Mouse (Mus musculus) activated CD4-positive, CD25-positive, alpha-beta regulatory T cell, adult 4 months (primary cell): ENCODE results near the gene Gse1. TPM values are rescaled to one million over a fixed set of nuclear protein-coding genes. Genes with fewer than 3 reads are reported as not detected.

Source experiments
- ATAC-seq: one replicate; pipeline ENCODE4 v1.8.0; 2017
- polyA plus RNA-seq, 2 experiments: library from polyadenylated mRNA; unstranded; fragments of 100-300 nt; shearing (Covaris generic); gene quantifications; one replicate each; pipeline ENCODE4 v1.2.1; 2017

The Gse1 gene
- polyA plus RNA-seq, 2 experiments from 2014 or later, result 2.9 to 4.1 TPM

DNA sequence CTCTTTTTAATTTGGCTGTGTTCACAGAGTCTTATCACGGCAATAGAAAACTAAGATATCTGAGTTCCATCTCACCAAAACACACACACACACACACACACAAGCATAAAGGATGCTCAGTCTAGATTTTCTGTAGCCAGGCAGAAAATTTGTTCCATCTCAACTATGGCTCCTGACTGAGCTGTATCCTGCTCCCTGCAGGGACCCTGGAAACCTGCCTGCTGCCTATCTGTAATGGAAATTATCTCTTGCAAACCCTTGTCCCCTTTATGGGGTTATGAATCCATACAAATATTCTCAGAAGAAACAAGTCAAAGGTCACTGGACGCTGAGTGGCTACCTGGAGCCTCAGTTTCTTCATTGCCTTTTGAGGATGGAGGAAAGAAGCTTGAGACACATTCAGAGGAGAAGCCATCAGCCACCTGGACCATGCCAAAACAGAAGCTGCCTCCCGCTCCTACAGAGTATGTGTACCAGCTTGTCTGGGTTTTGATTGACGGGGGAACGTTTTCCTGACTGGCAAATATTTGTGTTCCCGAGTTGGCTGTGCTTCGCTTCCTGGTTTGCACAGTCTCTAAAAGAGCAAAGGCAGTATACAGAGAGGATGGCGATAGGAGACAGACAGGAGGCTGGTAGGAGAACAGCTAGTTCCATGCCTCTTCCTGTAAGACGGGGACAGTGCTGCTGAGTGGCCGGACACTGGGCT is 363.5 kb downstream of the Gse1 start:
- no peak for ATAC-seq

DNA sequence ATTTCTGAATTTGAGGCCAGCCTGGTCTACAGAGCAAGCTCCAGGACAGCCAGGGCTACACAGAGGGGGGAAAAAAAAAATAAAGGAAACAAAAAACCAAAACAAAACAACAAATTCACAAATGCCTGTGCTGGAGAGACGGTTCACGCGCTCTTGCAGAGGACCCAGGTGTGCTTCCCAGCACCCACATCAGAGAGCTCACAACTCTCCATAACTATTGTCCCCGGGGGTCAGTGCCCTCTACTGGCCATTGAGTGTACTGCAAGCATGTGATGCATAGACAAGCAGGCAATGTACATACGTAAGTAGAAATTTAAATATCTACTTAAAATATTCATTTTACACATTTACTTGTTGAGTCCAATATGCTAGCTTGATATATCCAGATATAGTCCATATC is 366.3 kb downstream of the Gse1 start:
- ATAC-seq, result no peak

DNA sequence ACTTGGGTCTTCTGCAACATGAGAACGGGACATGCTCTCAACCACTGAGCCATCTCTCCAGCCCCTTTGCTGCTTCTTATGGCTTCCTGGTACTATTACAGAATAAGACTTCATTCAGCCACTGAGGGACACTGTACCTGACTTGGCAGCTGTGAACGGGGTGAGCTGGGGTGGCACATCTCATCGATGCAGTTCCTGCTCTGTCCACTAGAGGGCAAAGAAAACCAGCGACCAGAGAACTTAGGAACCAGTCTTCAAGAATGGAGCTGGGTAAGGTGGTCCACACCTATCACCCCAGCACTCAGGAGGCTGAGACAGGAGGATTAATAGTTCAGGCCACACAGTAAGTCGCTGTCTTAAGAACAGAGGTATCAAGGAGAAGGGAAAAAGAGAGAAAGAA is 367.7 kb downstream of the Gse1 start:
- peak; percentile 61 for ATAC-seq

DNA sequence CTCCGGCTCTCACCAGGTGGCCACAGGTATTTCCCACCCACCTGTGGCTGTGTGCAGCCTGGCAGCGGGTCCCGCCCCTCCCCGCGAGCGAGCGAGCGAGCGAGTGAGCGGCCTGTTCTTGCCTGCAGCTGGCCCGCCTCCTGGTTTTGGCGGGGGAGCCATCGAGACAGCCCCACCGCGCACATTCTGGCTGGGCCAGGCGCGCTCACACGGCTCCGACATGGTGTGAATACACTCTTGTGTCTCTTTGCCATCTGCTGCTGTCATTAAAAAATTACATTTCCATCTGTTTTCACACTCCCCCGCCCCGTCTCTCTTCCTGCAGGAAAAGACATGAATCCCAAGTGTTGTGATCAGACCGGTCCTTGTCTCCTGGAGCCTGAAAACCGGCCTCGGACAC is 370.3 kb downstream of the Gse1 start:
- no peak for ATAC-seq

DNA sequence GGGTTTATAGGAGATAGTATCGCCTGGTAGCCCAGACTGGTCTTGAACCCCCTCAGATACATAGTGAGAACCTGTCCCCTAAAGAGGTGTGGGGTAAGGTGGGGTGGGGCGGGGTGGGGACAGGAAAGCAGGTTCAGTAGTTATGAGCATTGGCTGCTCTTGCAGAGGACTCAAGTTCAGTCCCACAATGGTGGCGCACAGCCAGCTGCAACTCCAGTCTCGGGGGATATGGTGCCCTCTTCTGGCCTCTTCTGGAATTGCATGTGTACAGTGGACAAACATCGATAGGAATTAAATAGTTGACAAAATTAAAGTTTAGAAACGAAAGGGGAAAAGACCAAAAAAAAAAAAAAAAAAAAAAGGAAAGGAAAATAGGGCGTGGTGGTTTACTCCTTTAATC is 371.2 kb downstream of the Gse1 start:
- no peak for ATAC-seq

DNA sequence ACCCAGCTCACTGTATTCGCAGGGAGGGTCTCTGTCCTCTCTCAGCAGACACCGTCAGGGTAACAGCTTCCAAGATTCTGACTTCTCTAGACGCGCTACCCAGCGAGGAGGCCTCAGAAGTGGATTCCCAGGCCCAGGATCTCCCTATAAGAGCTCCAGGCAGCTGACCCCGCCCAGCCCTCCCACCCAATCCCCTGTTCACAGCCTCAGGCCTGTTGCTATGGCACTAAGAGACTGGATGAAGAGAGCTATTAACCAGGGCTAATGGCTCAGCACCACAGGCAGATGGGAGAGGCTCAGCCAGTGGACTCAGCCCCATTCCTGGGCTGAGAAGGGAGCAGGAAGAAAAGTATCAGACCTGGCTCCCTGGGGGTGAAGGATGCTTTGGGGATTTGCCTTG is 374.4 kb downstream of the Gse1 start:
- ATAC-seq, result no peak

DNA sequence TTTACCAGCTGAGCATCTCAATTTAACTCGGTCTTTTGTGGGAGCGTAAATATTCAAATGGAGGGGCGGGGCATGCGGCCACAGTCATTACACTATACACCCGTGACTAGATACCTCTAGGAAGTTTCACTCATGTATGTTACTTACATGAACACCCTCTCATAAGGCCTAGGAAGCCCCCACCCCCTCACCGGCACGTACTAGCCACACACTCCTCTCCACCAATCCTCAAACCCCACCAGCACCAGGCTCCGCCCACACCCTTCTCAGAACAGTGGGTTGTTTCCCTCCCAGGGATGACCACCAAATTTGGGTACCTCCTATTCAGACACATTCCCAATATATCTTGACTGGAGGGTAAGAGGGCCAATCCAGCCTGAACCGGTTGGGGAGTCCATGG is 379.2 kb downstream of the Gse1 start:
- ATAC-seq, result no peak

DNA sequence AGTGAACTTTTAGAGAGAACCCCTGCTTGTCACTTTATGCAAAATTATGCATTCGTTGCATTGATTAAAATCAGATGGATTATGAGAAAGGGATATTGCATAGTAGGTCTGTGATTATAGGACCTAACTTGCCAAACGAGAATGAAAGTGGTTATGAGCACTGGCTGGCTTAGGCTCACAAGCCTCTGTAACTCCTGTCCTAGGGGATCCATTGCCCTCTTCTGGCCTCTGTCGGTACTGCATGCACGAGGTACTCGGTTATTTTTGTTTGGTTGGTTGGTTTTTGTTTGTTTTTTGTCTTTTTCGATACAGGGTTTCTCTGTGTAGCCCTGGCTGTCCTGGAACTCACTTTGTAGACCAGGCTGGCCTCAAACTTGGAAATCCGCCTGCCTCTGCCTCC is 379.6 kb downstream of the Gse1 start:
- peak; percentile 77 for ATAC-seq

DNA sequence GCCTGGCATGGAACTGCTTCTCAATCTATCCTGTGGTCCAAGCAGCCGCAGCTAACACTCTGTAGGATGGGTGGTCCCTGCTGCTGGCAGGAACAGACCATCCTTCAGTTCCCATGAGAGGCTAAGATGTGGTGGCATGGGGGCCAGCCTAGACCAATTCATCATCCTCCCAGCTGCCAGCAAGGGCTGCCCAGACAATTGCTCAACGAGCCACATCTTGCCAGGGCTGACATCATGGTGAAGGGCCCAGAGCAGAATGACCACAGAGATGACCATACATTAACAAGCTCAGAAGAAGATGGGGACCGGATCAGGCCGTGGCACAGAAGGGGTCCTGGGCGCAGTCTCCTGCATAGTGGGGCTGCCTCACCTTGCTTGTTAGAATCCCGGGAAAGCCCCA is 382.6 kb downstream of the Gse1 start:
- no peak for ATAC-seq

DNA sequence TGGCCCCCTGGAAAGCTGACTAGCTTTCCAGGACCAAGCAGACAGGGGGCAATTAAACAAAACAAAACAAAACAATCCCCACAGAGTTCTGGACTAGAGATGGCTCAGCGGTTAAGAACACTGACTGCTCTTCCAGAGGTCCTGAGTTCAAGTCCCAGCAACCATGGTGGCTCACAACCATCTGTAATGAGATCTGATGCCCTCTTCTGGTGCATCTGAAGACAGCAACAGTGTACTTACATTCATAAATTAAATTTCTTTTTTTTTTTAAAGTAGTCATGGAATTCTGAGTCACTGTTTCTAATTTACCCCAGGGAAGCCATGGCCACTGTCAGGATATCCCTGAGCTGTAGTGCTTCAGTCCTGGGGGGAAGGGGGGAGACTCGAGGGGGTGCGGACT is 386.2 kb downstream of the Gse1 start:
- no peak for ATAC-seq

DNA sequence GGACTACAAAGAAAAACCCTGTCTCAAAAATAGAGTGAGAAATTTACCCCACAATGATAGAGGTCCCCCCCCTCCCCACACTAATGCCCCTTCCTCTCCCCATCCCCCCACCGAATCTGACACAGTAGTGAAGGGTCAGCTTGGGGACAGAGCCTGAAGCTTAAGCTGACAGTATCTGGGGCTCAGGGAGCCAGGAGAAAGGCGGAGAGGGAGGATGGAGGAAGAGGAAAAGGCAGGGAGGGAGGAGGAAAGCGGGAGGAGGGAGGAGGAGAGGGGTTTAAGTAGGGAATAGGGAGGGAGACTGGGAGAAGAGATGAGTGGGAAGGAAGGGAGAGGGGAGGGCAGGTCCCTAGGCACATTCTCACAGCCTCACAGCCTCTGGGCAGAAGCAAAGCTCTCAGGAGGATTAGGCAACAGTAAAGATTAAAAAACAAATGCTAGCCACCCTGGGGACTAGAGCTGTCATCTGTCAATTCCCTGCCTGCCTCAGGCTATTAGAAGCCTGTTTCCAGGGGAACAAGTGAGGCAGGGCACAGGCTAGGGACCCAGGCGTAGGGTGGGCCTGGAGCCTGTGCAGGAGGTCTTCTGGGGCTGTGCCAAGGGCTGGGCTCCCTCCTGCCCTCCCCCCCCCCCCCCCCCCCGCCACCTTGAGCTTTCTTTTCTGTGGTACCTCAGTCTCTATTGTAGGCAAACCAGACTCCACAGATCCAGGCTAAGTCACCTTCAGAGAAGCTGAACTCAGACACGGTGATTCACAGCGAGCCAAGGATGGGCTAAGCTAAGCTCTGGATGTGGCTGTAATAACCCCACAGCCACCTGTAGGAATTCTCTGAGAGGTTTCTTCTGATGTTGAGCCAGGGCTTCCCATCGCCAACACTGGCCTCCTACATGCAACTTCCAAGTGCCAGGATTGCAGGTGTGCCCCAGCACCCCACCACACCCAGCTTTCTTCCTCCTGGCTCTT is 388.7 kb downstream of the Gse1 start:
- no peak for ATAC-seq

DNA sequence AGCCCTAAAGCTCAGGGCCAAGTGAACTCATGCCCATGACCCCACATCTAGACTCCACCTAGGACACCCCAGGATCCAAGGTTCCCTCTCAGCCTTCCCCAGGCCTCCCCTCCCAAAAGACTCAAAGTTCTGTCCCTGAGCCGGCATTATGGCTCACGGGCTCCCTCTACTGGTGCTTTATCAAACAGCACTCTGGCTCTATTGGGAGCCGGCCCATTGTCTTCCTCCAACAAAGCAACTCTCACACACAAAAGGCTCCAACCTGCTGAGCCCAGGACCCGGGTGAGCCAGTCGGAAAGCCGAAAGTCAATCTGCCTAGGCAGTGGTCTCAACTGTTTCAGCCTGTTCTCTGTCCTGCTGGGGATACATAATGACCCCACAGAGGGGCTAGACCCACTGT is 389.9 kb downstream of the Gse1 start:
- ATAC-seq, result peak; percentile 52

DNA sequence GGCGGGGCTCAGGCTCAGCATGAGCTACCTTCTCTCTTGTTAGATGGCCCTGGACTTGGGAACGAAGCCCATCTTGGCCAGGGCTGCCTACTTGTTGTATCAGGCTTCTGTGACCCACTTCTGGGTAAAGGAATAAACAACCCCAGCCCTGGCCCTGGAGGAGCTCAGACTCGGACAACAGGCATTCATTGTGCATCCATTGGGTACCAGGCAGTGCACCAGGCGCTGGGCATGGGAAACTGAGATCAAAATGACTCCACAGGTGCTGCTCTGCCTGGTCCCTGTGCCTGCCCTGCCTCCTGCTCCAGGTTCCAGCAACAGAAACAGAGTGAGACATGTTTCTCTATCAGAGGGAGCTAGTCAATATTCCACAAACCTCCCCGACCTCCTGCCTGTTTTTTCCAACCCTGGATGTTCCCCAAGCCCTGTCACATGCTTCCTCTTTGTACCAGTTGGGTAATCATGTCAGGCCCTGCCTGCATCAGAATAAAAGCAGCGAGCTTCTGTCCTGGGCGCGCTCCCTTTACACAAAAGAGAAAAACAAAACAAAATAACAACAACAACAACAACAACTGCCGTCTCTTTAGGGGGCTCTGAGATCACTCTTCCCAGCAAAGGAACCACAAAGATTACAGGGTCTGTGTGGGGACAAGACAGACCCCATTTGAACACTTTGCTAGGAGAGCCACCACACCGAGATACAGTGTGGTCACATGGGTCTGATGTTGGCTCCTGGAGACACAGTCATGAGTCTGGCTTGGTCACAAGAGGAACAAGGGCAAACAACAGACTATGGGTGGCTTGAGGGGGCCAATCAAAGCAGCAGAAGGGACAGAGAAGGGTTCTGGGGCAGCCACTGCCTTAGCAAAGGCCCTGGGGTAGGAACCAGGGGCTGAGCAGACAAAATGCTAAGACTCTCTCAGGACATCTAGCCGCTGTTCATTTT is 391.3 kb downstream of the Gse1 start:
- no peak for ATAC-seq

DNA sequence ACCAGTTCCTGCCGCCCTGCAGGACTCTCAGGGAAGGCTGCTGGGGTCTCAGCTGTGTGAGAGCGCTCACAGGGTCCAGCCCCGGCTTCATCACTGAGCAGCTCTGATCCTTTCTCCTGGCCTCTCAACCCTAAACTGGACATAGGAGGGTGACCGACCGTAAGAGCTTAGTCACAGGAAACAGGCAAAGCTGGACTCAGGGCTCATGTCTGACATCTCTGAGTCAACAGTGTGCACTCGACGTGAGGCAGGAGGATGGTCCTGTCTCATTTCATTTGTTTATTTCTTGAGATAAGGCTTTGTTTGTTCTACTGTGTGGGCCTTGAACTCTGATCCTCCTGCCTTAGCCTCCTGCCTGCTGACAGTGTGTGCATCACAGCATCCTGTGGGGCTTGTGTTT is 392.2 kb downstream of the Gse1 start:
- ATAC-seq, result no peak

DNA sequence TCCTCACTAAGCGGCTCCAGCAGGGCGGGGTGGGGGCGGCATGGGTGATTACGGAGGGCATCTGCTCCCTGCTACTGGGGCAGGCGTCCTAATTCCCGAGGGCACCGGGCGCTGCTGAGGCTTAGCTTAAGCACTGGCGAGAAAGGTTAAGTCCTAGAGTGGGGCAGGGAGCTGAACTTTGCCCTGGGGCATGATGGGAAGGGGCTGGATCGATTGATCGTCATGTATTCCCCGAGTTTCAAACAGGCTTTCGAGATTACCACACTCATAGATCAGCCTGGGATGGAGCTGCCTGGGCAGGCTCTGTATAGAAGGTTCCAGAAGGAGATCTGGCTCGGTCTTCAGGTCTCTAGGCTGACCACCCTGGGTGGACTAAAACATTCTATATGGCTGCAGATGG is 393.9 kb downstream of the Gse1 start:
- ATAC-seq, result no peak

DNA sequence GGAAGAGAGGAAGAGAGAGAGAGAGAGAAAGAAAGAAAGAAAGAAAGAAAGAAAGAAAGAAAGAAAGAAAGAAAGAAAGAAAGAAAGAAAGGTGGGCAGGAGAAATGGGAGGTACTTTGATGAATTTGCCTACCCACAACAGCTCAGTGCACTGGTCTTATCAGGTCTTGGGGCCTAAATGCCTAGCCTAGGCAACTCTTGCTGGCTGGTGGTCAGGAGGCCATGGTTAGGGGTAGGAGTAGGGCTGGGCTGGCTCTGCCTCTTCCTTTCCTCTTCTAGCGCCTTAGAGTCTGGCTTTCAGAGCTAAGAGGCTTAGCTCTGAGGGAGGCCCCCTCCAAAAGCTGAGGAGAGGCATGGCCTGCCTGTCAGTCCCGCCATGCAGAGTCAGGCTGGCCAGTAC is 395.4 kb downstream of the Gse1 start:
- no peak for ATAC-seq

DNA sequence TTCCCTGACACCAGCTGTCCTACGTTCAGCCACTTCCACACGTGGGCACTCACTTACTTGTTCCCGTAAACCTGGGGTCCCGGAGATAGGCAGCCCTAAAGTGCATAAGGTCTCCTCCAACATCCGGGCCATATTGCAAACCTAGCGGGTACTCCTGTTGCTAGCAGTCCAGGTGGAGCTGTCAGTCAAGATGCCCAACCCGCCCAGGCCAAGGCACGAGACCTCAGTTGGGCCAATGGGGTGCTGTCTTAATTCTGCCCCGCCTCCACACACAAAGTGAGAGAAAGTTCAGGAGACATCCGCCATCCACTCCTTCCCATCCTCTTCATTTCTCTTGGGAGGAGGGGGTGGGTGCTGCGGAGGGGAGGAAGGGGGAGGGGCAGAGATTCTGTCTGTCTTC is 398.2 kb downstream of the Gse1 start:
- no peak for ATAC-seq

DNA sequence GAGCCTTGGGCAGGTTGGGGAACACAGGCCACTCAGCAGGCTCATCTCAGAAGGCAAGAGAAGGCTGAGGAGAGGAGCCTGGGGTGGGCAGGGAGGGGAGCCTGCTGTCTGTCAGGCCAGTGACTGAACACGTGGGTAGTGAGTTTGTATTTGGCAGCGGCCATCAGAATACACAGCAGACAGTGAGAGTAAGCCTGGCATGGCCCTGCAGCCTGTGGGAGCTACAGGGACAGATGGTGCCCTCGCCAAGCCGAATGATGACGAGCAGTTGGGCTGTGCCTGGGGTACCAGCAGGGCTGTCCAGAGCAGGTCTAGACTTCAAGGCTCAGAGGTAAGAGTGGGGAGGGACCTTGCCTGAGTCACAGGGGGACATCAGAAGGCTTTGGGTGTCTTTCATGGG is 399.0 kb downstream of the Gse1 start:
- ATAC-seq, result no peak

DNA sequence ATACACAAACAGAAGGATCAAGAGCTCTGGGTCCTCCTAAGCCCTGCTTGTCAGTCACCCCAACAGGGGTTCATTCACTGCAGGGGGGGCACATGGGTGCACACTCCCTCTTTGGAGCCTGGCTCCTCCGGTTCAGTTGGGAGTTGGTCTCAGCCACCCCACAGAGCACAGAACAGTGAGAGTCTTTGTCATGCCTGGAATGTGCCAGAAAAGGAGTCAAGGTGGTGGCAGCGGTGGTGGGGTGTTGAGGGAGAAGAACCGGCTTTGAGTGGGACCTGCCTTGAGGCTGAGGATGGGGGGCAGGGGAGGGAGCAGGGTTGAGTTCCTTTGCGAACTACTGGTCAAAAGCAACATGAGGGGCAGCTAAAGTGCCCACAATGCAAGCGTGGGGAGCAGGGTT is 401.8 kb downstream of the Gse1 start:
- no peak for ATAC-seq

DNA sequence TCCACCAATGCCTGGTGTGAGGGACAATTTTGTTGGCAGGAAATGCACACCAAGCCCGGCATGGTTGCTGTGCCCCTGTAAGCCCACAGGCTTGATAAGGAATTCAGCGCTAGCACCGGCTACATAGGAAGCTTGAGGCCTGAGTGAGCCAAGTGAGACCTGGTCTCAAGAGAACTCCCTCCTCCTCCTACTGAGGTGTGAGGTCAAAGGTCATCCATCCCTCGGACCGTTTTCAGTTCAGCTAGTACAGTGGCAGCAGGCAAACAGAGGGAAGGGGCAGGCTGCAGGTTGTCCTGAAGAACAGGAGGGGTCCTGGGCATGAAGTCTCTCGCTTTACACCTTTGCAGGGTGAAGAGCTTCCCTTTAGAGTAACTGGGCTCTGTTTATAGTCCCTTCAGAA is 402.6 kb downstream of the Gse1 start:
- no peak for ATAC-seq
